Mouse (Mus musculus): ENCODE data around the gene Uvrag. TPM values are rescaled to one million over a fixed set of nuclear protein-coding genes. Genes with fewer than 3 reads are reported as not detected.

Uvrag gene
- polyA plus RNA-seq, 1 experiment from 2014 or later: 15.7 TPM

GRCm38 (mm10) chr7:99175666-99176065, 34.7 kb upstream of the Uvrag start:
- H3K9me3 ChIP-seq: no peaks in the 10 kb centered on the region
- H3K4me3 ChIP-seq: no peak overlapping the region
- 93% methylated on average over 9 of the region's 9 CpGs for WGBS
- H3K4me1 ChIP-seq: peaks cover 8% of the 10 kb centered on the region
- no peaks in the 10 kb centered on the region for H3K36me3 ChIP-seq
- H3K9ac ChIP-seq: no peak overlapping the region
- H3K27me3 ChIP-seq: 0 out of 2 replicates have a peak, but pooled peaks cover 2% of the 10 kb centered on the region
- no peak for ATAC-seq (ENCODE audit: low FRiP score, low read depth)
- no peak overlapping the region for H3K4me2 ChIP-seq (replicated peaks)
- no peak overlapping the region; the same call in 1 of the 2 replicates for H3K27ac ChIP-seq

- ATAC-seq (ENCODE audit: low FRiP score, low read depth): no peak
- Histone ChIP-seq H3K4me3 (no peak overlapping the region), H3K4me1 (peaks cover 8% of the 10 kb centered on the region), H3K36me3 (no peaks in the 10 kb centered on the region), H3K27ac (no peak overlapping the region), H3K9ac (no peak overlapping the region), H3K4me2 (replicated peaks) (no peak overlapping the region), H3K9me3 (no peaks in the 10 kb centered on the region), H3K27me3 (no peaks in the 10 kb centered on the region)
- 69% methylated on average over 11 of the region's 11 CpGs for WGBS
Observed at GRCm38 (mm10) chr7:99175118-99175517, 34.2 kb upstream of the Uvrag start.

GRCm38 (mm10) chr7:99174006-99174405, 33.1 kb upstream of the Uvrag start:
- Histone ChIP-seq H3K4me3 (no peak overlapping the region), H3K4me2 (replicated peaks) (no peak overlapping the region), H3K9me3 (no peaks in the 10 kb centered on the region), H3K27me3 (no peaks in the 10 kb centered on the region), H3K27ac (no peak overlapping the region), H3K9ac (no peak overlapping the region), H3K4me1 (peaks cover 8% of the 10 kb centered on the region), H3K36me3 (no peaks in the 10 kb centered on the region)
- ATAC-seq (ENCODE audit: low FRiP score, low read depth): no peak
- 88% methylated on average over 4 of the region's 4 CpGs for WGBS

GRCm38 (mm10) chr7:99172898-99173297, 32.0 kb upstream of the Uvrag start:
- no peaks in the 10 kb centered on the region for H3K27me3 ChIP-seq
- peaks cover 8% of the 10 kb centered on the region for H3K4me1 ChIP-seq
- no peaks in the 10 kb centered on the region for H3K36me3 ChIP-seq
- no peak overlapping the region for H3K4me2 ChIP-seq (replicated peaks)
- no peaks in the 10 kb centered on the region for H3K9me3 ChIP-seq
- no peak overlapping the region for H3K27ac ChIP-seq
- 58% methylated on average over 6 of the region's 6 CpGs for WGBS
- H3K9ac ChIP-seq: no peak overlapping the region
- no peak overlapping the region for H3K4me3 ChIP-seq
- ATAC-seq (ENCODE audit: low FRiP score, low read depth): no peak

- H3K9me3 ChIP-seq: no peaks in the 10 kb centered on the region
- H3K36me3 ChIP-seq: no peaks in the 10 kb centered on the region
- H3K4me3 ChIP-seq: no peak overlapping the region
- H3K27me3 ChIP-seq: no peaks in the 10 kb centered on the region
- ATAC-seq (ENCODE audit: low FRiP score, low read depth): no peak
- H3K4me1 ChIP-seq: peaks cover 8% of the 10 kb centered on the region
- H3K4me2 ChIP-seq (replicated peaks): no peak overlapping the region
- H3K27ac ChIP-seq: no peak overlapping the region
- 59% methylated on average over 10 of the region's 10 CpGs for WGBS
- H3K9ac ChIP-seq: no peak overlapping the region
Observed at GRCm38 (mm10) chr7:99171730-99172463, 31.0 kb upstream of the Uvrag start.

- WGBS: 91% methylated on average over 6 of the region's 6 CpGs
- H3K9me3 ChIP-seq: no peaks in the 10 kb centered on the region
- no peak overlapping the region for H3K4me2 ChIP-seq (replicated peaks)
- no peak overlapping the region for H3K4me3 ChIP-seq
- ATAC-seq (ENCODE audit: low FRiP score, low read depth): no peak
- no peaks in the 10 kb centered on the region for H3K36me3 ChIP-seq
- no peaks in the 10 kb centered on the region for H3K27me3 ChIP-seq
- H3K27ac ChIP-seq: no peak overlapping the region
- peaks cover 16% of the 10 kb centered on the region for H3K4me1 ChIP-seq
- no peak overlapping the region for H3K9ac ChIP-seq
Observed at GRCm38 (mm10) chr7:99170519-99170918, 29.6 kb upstream of the Uvrag start.

- Histone ChIP-seq H3K36me3 (no peaks in the 10 kb centered on the region), H3K27ac (no peak overlapping the region), H3K4me1 (peaks cover 13% of the 10 kb centered on the region), H3K9me3 (no peaks in the 10 kb centered on the region), H3K4me3 (no peak overlapping the region), H3K4me2 (replicated peaks) (no peak overlapping the region), H3K27me3 (no peaks in the 10 kb centered on the region), H3K9ac (no peak overlapping the region)
- no peak for ATAC-seq (ENCODE audit: low FRiP score, low read depth)
- WGBS: 65% methylated on average over 9 of the region's 9 CpGs
Observed at GRCm38 (mm10) chr7:99169717-99170403, 28.9 kb upstream of the Uvrag start.

- H3K27me3 ChIP-seq: no peaks in the 10 kb centered on the region
- H3K4me1 ChIP-seq: peaks cover 13% of the 10 kb centered on the region
- WGBS: 82% methylated on average over 6 of the region's 6 CpGs
- no peak overlapping the region for H3K9ac ChIP-seq
- no peak overlapping the region for H3K4me2 ChIP-seq (replicated peaks)
- no peak overlapping the region for H3K4me3 ChIP-seq
- no peak for ATAC-seq (ENCODE audit: low FRiP score, low read depth)
- no peaks in the 10 kb centered on the region for H3K36me3 ChIP-seq
- no peaks in the 10 kb centered on the region for H3K9me3 ChIP-seq
- no peak overlapping the region for H3K27ac ChIP-seq
Observed at GRCm38 (mm10) chr7:99168756-99169155, 27.8 kb upstream of the Uvrag start.

GRCm38 (mm10) chr7:99167939-99168338, 27.0 kb upstream of the Uvrag start:
- H3K4me2 ChIP-seq (replicated peaks): no peak overlapping the region
- no peak overlapping the region for H3K27ac ChIP-seq
- no peaks in the 10 kb centered on the region for H3K36me3 ChIP-seq
- 53% methylated on average over 5 of the region's 5 CpGs for WGBS
- no peak for ATAC-seq (ENCODE audit: low FRiP score, low read depth)
- H3K9me3 ChIP-seq: no peaks in the 10 kb centered on the region
- H3K4me1 ChIP-seq: peaks cover 10% of the 10 kb centered on the region
- H3K4me3 ChIP-seq: no peak overlapping the region
- H3K27me3 ChIP-seq: no peaks in the 10 kb centered on the region
- no peak overlapping the region for H3K9ac ChIP-seq

- H3K9ac ChIP-seq: no peak overlapping the region
- WGBS: 69% methylated on average over 8 of the region's 8 CpGs
- no peak overlapping the region for H3K4me3 ChIP-seq
- H3K27me3 ChIP-seq: no peaks in the 10 kb centered on the region
- H3K9me3 ChIP-seq: no peaks in the 10 kb centered on the region
- no peak overlapping the region for H3K27ac ChIP-seq
- H3K4me1 ChIP-seq: 0 out of 2 replicates have a peak, but pooled peaks cover 7% of the 10 kb centered on the region
- no peak for ATAC-seq (ENCODE audit: low FRiP score, low read depth)
- H3K4me2 ChIP-seq (replicated peaks): no peak overlapping the region
- H3K36me3 ChIP-seq: no peaks in the 10 kb centered on the region
Observed at GRCm38 (mm10) chr7:99166159-99166558, 25.2 kb upstream of the Uvrag start.

GRCm38 (mm10) chr7:99164873-99165410, 24.0 kb upstream of the Uvrag start:
- Histone ChIP-seq H3K9ac (no peak overlapping the region), H3K4me2 (replicated peaks) (no peak overlapping the region), H3K27ac (no peak overlapping the region; the same call in 1 of the 2 replicates), H3K4me3 (no peak overlapping the region), H3K27me3 (no peaks in the 10 kb centered on the region), H3K36me3 (no peaks in the 10 kb centered on the region), H3K9me3 (no peaks in the 10 kb centered on the region), H3K4me1 (0 out of 2 replicates have a peak, but pooled peaks cover 7% of the 10 kb centered on the region)
- ATAC-seq (ENCODE audit: low FRiP score, low read depth): no peak
- WGBS: 73% methylated on average over 7 of the region's 7 CpGs

GRCm38 (mm10) chr7:99162462-99162861, 21.5 kb upstream of the Uvrag start:
- Histone ChIP-seq H3K4me3 (no peak overlapping the region), H3K27me3 (no peaks in the 10 kb centered on the region), H3K4me2 (replicated peaks) (no peak overlapping the region), H3K4me1 (0 out of 2 replicates have a peak, but pooled peaks cover 7% of the 10 kb centered on the region), H3K9ac (no peak overlapping the region), H3K36me3 (no peaks in the 10 kb centered on the region), H3K27ac (no peak overlapping the region), H3K9me3 (no peaks in the 10 kb centered on the region)
- ATAC-seq (ENCODE audit: low FRiP score, low read depth): no peak
- WGBS: 89% methylated on average over 7 of the region's 7 CpGs
